Mouse (Mus musculus): ENCODE data around the gene Rfc1. TPM values are rescaled to one million over a fixed set of nuclear protein-coding genes. Genes with fewer than 3 reads are reported as not detected.
A peak's percentile ranks its signal among the peaks of the same experiment; 100 is the strongest.

The Rfc1 gene
- total RNA-seq (2014; fragmentation: Nextera tagmentation) (78.7 and 111 TPM in 2 replicates), total RNA-seq (2017) (128 and 130 TPM in 2 replicates)

DNA sequence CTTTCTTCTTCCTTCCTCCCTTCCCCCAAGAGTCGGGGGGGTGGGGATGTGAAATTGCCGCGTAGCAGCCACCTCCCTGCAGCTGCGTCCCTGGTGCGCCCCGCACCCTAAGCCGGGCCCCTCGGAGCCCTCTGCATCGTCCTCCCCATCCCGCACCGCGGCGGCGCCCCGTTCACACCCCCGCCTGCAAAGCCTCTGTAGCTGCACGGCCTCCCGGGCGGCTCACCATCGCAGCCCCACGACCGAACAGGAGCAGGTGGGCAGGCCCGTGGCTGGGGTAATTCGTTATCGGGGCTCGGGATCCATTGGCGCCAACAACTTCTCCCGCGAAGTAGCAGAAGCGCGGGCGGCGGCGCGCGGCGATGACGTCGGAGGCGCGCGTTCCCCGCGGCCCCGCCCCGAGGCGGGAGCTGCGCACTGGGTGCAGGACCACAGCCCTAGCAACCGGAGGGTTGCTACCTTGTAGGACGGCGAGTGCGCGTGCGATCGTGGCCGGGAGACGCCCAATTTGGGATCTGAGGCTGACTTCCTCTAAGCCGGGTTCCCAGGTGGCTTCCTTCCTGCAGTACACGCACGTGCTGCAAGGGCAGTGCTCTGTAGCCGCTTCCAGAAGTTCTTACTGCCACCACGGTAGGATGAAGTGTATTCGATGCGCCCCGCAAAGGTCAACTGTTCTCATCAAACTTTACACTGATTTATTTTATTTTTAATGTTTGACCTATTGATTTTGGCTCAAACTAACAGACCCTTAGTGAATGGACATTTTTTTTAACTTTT, at the start of gene Rfc1:
TSS of gene Rfc1 (minus strand) at position 373 of the 777 bp plus-strand sequence.
- peak; percentile 98 for ATAC-seq (replicated peaks; ENCODE audit: poor library complexity, severe bottlenecking)

DNA sequence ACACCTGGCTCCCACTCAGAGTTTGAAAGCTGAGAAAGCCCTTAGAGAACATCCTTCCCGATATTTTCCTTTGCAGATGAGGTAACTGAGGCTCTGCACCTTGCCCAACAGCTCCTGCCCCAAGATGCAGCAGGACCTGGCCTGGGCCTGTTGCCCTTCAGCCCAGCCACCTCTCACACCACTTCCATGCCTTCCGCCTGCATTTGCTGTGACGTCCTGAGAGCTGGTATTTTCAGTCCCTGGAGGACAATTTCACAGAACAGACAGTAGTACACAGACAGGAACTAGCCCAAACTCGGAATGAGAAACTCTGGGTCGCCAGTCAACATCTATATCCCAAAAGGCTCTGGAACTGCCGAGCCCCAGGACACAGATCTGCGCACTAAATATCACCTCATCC, 39.3 kb upstream of the Rfc1 start:
- ATAC-seq (replicated peaks; ENCODE audit: poor library complexity, severe bottlenecking) = no peak

DNA sequence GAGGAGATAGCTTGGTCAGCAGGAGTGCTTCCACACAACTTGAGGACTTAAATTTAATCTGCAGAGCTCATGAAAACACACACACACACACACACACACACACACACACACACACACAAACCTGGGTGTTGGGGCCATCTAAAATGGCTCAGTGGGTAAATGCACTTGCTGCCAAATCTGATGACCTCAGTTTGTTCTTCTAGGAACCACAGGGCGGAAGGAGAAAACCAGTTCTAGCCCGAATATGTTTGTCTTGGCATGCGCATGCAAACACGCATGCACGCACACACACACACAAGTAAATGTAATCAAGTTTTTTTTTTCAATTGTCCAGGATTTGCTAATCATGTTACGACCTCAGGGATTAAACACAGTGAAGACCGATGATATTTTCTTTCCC, 36.1 kb upstream of the Rfc1 start:
- ATAC-seq (replicated peaks; ENCODE audit: poor library complexity, severe bottlenecking) = no peak

DNA sequence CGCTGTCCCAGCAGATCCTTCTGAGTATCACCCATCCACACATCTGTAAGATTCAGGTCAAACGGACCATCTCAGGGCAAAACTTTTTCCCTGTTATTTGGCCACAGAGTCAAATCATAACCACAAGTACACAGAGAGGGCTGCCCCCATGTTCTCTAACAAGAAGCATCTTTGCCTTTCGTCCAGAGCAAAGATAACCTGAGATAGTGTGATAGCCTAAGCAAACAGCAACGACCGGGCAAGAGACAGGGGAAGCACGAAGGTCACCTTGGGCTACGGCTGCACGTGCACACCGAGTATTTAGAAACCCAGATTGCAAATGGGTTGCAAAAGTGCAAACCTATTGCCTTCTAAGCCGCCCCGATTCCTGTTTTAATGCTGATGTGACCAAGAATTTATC, 32.4 kb upstream of the Rfc1 start:
- no peak for ATAC-seq (replicated peaks; ENCODE audit: poor library complexity, severe bottlenecking)

DNA sequence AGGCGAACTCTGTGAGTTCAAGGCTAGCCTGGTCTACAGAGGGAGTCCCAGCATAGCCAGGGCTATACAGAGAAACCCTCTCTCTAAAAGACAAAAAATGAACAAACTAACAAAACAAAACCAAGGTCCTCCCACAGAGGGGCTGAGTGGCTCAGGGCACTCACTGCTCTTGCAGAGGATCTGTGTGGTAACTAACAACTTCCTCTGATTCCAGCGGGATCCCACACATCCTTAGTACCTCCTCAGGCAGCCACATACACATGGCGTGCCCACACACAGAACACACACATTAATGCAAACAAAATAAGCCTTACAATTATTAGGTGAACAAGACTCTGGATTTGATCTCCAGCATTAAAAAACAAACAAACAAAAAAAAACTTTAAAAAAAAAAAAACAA, 22.3 kb upstream of the Rfc1 start:
- peak; percentile 80 for ATAC-seq (replicated peaks; ENCODE audit: poor library complexity, severe bottlenecking)

DNA sequence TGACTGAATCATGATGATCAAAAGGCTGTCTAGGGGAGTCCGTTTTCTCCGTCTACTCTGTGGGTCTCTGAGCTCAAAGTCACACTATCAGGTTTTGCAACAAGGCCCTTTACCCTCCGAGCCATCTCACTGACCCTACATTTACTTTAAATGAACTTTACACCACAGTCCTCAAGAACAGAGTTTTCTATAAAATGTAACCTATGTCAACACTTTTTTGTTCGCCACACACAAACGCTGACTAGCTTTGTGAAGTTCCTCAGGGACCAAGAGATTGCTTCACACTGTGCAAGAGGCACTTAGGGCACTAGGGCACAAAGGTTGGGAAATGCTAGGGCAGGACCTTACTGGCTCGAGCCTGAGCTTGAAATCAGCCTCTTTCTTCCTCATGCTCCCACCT, 21.4 kb upstream of the Rfc1 start:
- peak; percentile 97 for ATAC-seq (replicated peaks; ENCODE audit: poor library complexity, severe bottlenecking)

DNA sequence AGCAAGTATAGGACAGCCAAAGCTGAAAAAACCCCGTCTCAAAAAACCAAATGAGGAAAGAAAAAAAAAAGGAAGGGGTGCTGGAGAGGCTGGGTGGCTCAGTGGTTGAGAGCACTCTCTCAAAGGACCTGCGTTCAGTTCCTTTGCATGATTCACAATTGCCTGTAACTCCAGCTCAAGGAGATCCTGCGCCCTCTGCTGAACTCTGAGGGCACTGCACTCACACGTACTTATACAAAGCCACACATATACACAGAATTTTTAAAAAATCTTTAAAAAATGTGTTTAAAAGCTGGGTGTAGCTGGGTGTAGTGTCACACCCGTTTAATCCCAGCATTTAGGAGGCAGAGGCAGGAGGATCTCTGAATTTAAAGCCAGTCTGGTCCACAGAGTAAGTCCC, 19.5 kb upstream of the Rfc1 start:
- no peak for ATAC-seq (replicated peaks; ENCODE audit: poor library complexity, severe bottlenecking)

DNA sequence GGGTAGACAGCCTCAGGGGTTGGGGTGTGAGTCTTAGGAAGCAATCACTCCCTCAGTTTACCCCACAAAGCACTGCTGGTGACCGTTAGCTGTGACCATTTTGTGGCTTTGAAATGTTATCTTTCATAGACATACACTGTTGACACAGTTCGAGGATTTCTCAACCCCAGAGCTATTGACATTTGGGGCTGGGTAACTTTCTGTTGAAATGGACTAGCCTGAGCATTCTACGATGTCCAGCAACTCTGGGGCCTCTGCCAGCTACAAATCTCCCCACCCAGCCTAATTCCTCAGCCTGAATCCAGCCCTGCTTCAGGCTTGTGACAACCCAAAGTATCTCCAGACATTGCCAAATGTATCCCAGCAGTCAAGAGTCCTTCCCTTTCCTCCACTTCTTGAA, 18.6 kb upstream of the Rfc1 start:
- peak; percentile 25; the same call in 1 of the 2 replicates for ATAC-seq (replicated peaks; ENCODE audit: poor library complexity, severe bottlenecking)

DNA sequence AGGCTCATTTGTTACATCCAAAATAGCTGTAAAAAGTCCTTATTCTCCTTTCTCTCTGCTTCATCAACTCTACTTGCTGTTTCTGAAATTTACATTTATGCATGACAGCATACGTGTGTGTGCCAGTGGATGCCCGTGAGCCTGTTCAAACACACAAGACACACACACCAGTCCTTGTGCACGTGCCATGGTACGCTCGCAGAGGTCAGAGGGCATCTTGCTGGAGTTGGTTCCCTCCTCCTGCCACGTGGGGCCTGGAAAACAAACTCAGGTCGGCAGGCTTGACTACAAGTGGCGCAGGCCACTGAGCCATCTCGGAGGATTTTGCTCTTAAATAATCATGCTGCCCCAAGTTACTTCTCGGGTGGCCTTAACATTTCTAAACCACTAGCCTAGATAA, 15.0 kb upstream of the Rfc1 start:
- no peak for ATAC-seq (replicated peaks; ENCODE audit: poor library complexity, severe bottlenecking)

DNA sequence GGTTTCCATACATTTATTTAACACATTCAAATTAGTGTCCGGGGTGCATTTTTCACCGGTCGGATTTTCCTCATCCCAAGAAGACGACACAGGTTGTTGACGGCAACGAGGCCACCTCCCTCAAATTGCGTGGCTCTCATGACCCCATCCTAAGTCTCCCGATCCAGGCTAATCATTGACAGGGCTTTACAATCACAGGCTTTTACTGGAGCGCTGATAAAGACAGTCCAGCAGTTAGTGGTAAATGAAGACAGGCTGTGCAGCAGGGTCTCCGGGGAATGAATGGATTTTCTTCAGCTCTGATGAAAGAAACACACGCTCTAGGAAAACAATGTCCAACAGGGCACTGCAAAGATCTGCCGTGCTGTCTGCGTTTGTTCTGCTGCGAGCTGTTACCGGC, 12.7 kb upstream of the Rfc1 start, which contains the start of gene Klb:
TSS of gene Klb (plus strand) at position 147 of the 400 bp plus-strand sequence.
- ATAC-seq (replicated peaks; ENCODE audit: poor library complexity, severe bottlenecking) = no peak

DNA sequence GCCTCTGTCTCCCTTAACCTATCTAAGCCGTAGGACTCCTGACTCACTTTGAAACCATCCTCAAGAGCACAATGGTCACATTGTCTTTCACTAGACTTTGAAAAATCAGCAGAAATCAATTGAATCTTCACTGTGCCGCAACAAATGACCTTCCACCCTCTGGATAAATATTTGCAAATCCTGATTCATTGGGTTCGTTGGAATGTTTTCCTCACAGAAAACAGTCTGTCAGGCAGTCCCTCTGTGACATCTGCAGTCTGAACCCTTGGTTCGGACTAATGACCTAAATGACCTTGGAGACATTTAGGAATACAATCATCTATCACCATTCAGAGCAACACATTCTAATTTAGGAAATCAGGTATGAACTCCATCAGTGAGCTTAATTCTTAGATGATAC, 4.7 kb upstream of the Rfc1 start:
- no peak for ATAC-seq (replicated peaks; ENCODE audit: poor library complexity, severe bottlenecking)

DNA sequence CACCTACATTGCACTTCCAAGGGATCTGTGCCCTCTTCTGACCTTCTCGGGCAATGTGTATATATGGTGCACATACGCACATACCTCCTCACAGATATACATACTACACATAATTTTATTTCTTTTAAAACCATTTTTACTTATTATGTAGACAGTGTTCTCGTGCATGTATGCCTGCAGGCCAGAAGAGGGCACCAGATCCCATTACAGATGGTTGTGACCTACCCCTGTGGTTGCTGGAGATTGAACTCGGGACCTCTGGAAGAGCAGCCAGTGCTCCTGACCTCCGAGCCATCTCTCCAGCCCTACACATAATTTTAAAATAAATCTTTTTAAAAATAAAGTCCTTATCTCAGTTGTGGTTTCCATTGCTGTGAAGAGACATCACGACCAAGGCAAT, 2.9 kb upstream of the Rfc1 start:
- ATAC-seq (replicated peaks; ENCODE audit: poor library complexity, severe bottlenecking) = no peak

DNA sequence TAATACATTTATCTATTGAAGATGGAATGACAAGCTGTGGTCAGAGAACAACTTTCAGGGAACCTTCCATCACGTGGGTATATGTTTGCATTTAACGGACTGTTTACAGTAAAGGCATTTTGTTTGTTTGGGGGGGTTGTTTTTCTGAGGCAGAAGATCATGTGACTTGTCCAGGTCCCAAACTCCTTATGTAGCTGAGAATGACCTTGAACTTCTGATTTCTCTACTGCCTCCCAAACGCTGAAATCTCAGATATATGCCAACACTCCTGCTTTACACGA, 545 bp upstream of the Rfc1 start:
- no peak for ATAC-seq (replicated peaks; ENCODE audit: poor library complexity, severe bottlenecking)

DNA sequence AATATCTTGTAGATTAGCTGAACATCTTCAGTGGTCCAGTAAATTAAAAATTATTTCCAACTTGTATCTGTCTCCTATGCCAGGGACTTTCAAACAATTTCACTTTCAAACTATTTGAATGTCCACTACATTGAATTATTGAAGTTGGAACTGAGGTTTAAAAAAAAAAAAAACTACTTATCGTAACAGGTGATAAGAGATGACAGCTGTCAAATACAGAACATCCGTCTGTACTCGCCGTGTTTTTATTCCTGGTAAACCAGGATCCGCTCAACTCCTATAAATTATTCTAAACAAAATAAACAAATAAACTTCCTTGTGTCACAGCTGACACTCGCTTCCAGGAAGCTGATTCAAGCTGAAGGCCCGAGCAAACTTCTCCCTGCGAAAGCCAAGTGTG, 682 bp downstream of the Rfc1 start:
- no peak for ATAC-seq (replicated peaks; ENCODE audit: poor library complexity, severe bottlenecking)

DNA sequence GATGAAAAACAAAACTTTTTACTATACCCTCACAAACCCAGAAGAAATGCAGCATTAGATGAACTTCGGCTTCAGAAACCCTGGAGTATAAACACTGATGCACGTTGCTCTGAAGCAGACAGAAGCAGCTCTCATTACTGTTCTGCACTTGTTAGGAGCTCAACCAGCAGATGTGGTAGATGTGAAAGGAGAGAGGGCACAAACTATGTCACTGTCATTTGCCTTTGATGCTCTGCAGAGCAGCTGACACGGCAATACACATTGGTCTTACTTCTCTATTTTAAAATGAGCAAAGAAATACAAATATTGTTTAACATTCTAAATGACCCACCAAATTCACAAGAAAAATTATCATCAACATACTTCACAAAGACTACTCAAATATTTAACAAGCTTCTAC, 5.5 kb downstream of the Rfc1 start:
- ATAC-seq (replicated peaks; ENCODE audit: poor library complexity, severe bottlenecking) = no peak

DNA sequence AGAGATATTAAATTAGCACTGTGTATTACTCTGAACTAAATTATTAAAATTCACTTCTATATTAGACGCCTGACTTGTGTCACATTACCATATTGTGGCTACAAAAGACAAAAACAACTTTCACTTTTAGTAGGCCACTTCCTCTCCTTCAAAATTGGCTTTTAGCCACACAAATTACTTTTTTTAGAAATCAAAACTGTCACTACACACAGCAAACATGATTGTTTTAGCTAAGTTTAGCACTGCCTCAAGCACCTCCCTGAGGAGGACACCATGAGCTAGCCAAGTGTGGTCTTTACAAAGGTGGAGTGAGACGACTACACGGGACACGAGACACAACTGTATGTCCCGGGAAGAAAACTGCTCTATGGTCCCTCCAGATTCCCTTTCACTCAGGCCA, 9.3 kb downstream of the Rfc1 start:
- ATAC-seq (replicated peaks; ENCODE audit: poor library complexity, severe bottlenecking) = peak; percentile 48

DNA sequence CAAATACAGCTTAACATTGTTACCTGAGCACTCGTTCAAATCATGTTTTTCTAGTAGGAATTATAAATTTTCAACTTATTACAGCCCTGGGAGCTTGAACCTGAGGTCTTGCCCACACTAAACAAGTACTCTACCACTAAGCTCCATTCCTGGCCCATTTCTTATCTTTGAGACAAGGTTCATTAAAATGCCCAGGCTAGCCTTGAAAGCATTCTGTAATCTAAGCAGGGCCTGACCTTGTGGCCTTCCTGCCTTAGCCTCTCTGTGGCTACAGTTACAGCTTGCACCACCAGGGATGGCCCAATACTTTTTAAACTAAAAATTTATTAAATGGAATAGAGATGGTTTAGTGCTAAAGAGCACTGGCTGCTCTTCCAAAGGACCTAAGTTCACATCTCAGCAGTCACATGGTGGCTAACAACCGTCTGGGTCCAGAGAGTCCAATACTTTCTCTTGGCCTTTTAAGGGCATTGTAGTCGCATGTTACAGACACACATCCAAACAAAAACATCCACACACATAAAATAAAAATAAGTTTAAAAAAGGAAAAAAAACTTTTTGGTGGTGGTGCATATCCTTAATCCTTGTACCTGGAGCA, 10.6 kb downstream of the Rfc1 start:
- 0 out of 2 replicates have a peak, but pooled peaks have one; percentile 36 for ATAC-seq (replicated peaks; ENCODE audit: poor library complexity, severe bottlenecking)

DNA sequence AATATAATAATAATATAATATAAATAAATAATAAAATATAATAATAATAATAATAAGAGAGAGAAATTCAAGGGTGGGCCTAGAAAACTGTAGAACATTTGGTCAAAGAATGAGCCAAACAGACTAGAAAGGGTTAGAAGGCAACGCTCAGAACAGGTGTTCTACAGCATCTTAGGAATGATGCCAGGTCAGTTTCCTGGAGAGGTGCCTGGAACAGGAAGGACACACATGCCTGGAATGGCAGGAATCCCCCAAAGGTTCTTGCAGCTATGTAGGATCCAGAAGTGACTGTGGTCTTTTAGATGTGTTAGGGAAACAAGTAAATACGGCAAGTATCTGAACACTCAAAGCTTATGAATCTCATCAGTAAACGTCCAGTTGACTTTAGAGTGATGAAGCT, 11.2 kb downstream of the Rfc1 start:
- ATAC-seq (replicated peaks; ENCODE audit: poor library complexity, severe bottlenecking) = no peak

DNA sequence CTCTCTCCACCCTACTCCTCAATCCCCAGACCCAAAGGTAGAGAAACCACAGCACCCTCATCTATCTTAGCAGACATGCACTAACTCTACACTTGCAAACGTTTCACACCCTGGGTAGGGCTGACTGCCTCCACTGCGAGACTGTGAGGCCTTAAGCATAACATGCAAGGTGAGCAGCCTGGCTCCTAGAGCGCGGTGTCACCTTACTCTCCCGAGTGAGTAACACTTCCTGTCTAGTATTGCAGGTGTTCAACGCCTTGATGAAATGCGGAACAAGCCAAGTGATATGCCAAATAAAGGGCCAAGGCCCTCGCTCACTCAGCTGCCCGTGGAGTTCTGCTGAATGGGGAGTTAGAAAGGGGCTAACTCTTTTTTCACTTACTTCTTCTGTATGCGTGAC, 13.3 kb downstream of the Rfc1 start:
- ATAC-seq (replicated peaks; ENCODE audit: poor library complexity, severe bottlenecking) = peak; percentile 48

DNA sequence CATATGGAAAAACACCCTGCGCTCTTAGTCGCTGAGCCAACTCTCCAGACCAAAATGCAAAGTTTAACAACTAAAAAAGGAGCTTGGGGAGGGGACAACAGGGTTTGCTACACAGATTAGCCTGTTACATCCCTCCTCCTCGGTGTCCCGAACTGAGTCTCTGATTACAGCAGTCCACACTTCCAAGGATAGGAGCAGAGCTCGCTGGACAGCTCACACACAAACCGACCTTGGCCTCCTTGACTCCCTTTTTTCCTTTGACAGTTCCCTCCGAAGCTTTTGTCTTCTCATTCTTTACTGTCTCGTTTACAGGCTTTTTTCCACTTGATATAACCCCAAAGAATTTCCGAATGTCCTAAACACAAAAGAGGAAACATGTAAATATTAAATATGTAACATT, 16.3 kb downstream of the Rfc1 start:
- ATAC-seq (replicated peaks; ENCODE audit: poor library complexity, severe bottlenecking) = no peak

DNA sequence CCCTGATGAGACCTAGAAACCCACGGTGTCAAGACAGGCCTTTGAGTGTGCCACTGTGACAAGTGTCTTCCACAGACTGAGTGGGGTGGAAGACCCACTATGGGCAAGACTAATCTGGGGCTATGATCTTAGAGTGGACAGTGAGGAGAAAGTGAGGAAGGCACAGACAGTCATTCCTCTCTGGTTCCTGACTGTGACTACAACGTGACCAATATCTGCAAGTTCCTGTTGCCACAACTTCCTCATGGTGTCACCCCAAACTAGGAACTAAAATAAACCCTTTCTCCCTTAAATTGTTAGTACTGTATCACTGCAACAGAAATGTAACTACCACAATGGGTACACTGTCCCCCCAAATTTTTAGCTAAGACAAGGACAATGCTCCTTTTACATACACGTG, 26.6 kb downstream of the Rfc1 start:
- peak; percentile 97 for ATAC-seq (replicated peaks; ENCODE audit: poor library complexity, severe bottlenecking)

DNA sequence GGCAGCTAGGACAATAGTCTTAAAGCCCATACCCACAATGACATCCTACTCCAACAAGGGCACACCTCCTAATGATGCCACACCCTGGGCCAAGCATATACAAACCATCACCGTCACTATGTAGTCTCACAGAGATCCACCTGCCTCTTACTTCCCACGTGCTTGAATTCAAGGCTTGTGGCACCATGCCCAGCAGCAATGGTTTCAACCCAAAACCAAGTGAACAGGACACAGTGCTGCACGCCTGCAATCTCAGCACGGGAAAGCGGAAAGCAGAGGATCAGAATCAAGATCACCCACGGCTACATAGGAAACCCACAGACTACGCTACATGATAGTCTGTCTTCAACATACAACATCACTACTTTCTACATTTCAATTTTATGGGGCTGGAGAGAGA, 27.3 kb downstream of the Rfc1 start:
- no peak for ATAC-seq (replicated peaks; ENCODE audit: poor library complexity, severe bottlenecking)

Measured in granulocyte monocyte progenitor cell, adult 5-6 weeks (primary cell).